Mouse (Mus musculus) left cerebral cortex, postnatal 14 days (tissue): Measurements from ENCODE around the gene Cyth1. TPM values are rescaled to one million over a fixed set of nuclear protein-coding genes. Genes with fewer than 3 reads are reported as not detected.

Experiments
- DNase-seq, 2 experiments: peaks; one replicate each; pipeline ENCODE4 v3.0.0; 2021 to 2022; ENCODE audit warnings: low spot score in 2 of 2, mixed read lengths in 1 of 2
- intact Hi-C: fragments of 180-260 bp; cut with DNase I; formaldehyde crosslinking; loops from one replicate; pipeline ENCODE4 v1.15.1; 2025
- total RNA-seq, 2 experiments: library from RNA; stranded (reverse); gene quantifications; 2 replicates each; pipeline ENCODE4 v1.2.3; 2021

Gene Cyth1
- total RNA-seq, 2 experiments from 2014 or later: 62.5 to 71.8 TPM

DNA sequence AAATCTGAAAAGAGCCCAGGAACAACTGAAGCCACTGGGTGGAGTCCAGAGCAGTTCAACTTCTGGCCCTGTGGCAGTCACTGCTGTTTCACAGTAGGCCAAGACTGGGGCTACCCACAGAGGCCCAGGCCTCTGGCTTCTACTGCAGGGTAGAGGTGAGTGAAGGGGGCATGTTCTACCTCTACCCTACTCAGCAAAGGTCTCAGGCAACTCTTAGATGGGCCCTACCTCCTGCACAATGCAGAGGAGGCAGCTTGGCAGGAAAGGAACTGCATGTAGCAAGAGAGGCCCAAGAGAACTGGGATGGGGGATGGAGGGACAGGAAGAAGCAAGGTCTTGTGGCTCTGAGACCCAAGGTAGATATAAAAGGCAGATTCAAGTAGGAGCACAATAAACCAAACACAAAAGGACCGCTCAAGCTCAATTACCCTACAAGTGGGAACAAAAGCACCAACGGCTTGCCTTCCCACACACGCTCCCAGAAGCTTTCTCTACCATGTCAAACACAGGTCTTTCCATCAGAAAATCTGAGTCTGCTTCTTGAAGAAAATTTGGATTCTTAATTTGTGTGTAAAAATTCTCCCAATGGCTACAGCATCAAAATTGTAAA lies 40.9 kb downstream of the Cyth1 start:
- no peak for DNase-seq
- intact Hi-C loops: no loop called here

DNA sequence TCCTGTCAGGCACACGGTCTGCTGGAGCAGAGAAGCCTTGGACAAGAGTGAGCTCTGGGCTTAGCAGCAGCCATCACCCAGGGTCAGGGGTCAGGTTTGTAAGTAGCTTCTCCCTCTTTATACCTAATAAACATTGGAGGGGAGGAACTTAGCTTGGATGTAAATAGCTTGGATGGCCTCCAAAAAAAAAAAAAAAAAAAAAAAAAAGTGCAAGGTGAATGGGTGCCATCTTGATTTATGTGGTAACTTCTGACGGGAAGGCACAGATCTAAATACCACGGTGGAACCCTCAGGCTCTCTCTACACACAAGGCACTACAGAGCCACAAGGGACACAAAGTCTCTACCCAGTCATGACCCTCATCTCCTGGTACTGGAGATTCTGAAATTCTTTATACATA lies 42.1 kb downstream of the Cyth1 start:
- intact Hi-C loops: no loop called here
- no peak for DNase-seq

GRCm38 (mm10) chr11:118203469-118203868 lies 44.9 kb downstream of the Cyth1 start:
- intact Hi-C loops: no loop called here
- no peak for DNase-seq

DNA sequence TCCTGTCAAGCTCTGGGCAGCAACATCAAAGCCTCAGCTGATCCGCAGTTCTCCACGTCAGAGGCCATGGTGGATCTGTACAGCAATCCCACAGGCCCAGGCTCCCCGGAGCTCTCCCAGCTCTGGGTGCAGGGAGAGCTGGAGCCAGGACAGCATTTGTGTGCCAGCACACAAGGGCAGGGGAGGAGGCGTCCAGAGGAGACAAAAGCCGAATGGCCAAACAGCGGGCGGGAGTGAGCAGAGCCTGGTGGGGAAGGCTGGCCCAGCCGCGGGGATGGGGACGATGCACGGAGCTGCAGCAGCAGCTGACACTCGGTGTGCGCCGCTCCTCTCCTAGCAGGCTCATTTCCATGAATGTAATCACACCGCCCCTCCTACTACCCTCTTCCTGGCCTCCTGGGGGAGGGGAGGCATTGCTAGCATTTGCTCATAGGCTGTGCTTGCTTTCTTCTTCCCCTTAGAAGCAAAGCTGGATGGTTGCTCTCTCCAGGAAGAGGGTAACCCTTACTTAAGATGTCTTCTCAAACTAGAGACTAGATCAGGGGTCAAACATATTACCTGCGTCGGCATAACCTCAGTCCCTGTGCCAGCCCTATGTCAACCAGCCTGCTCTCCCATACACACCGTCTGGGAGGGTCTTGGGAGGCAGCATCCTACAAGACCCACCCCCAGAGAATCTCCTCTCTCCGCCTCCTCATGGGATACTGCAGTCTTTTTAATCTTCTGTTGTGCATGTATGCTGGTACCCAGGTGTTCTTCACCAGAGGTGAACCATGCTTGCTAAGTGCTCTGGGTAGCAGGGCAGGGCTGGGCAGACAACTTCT lies 45.8 kb downstream of the Cyth1 start:
- peak; percentile 83 to 89 for DNase-seq
- intact Hi-C loops: no loop called here

GRCm38 (mm10) chr11:118201833-118202409 lies 46.5 kb downstream of the Cyth1 start:
- intact Hi-C loops: no loop called here
- DNase-seq: no peak

GRCm38 (mm10) chr11:118200834-118201830 lies 47.3 kb downstream of the Cyth1 start:
- no peak for DNase-seq
- intact Hi-C loops: no loop called here

DNA sequence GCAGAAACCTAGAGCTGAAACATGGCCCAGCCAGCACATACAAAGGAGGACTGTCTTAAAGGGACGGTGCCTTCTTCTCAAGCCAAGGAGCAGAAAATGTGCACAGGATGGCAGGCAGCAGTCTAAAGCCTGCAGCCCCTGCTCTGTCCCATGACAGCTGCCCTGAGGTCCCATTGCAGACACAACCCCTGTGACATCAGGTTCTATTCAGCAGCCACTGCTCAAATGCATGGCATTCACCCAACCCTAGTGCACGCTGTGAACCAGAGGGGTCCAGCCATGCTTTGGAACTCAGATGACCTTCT lies 50.1 kb downstream of the Cyth1 start:
- intact Hi-C loops: no loop called here
- DNase-seq: peak in 1 of 2 experiments; percentile 55

- peak; percentile 70 to 76 for DNase-seq
- intact Hi-C loops: no loop called here
These were observed 50.7 kb downstream of the Cyth1 start for GRCm38 (mm10) chr11:118197508-118198295.

GRCm38 (mm10) chr11:118196824-118197388 lies 51.5 kb downstream of the Cyth1 start:
- intact Hi-C loops: no loop called here
- no peak for DNase-seq

- no peak for DNase-seq
These were observed 54.8 kb downstream of the Cyth1 start for GRCm38 (mm10) chr11:118193390-118194147.

DNA sequence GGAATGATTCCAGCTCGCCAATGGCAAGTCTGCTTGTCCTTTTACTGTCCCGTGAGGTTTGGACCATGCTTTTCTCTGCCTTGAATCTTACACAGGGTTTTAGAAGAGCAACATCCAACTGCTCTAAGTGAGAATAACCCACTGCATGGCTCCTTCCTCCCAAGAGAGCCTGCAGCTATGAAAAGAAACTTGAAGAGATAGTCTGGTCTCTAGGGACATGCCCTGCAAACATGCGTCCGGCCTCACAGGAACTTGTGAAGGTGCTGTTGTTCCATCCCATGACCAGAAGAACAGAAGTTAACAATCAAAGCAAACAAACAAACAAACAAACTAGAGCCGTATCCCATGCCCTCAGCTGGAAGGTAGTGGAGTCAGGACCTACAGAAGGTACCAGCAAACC lies 55.4 kb downstream of the Cyth1 start:
- intact Hi-C loops: no loop called here
- DNase-seq: no peak

More at GRCm38 (mm10) chr11:118193390-118194147, 54.8 kb downstream of the Cyth1 start:
- intact Hi-C loops: no loop called here

DNA sequence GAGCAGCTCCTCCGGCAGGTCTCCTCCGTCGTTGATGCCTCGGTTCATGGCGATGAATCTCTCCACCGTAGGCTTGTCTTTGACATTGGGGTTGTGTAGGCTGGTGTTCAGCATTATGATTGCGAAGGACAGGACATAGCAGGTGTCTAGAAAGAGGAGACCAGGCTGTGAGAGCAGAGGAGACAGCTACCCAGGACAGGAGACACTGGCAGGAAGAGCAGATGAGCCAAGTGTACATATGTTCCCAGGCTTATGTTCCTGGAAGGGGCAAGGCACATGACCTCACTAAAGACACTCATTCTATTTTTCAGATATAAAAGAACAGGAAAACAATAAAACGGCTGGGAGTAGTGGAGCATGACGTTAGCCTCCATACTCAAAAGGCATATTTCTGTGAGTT lies 65.6 kb downstream of the Cyth1 start:
- no peak for DNase-seq
- intact Hi-C loops: no loop called here

- intact Hi-C loops: no loop called here
- DNase-seq: no peak
These were observed 66.0 kb downstream of the Cyth1 start for GRCm38 (mm10) chr11:118182353-118182752.

DNA sequence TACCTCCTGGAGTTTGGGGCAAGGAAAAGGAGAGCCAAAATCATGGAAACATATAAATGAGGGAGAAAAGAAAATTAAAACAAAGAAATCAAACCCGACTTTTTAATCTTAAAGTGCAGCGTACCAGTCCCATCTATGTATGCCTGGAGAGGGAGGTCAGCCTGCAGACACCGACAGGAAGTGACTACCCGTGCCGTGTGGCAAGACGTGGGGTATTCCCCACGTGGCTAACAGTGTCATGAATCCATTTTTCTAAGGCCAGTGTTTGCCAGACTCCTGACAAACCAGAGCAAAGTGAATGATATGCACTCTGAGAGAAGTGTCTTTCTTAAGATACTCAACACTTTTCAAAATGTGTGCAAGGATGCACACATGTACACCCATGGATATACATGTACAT lies 68.2 kb downstream of the Cyth1 start:
- no peak for DNase-seq
- intact Hi-C loops: no loop called here

GRCm38 (mm10) chr11:118178236-118178635 lies 70.2 kb downstream of the Cyth1 start:
- intact Hi-C loops: no loop called here
- DNase-seq: no peak

DNA sequence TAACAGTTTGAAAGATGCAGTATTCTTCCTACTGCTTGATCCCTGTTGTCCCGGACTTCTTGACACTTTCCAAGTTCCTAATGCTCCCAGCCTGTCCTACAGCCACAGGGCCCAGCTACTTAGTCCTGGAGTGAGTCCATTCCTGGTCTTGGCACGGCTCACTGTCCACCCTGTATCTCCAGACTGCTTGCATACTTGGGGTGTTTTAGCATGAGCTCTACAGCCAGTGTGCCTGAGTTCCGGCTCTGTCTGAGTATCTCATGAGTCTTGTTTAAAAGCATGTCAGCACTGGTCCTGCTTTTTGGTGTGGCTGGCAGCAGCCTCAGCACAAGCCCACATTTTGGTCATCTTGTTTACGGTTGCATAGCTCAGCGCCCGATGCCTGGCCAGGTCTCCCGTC lies 73.6 kb downstream of the Cyth1 start:
- intact Hi-C loops: no loop called here
- no peak for DNase-seq

GRCm38 (mm10) chr11:118172768-118173167 lies 75.6 kb downstream of the Cyth1 start:
- intact Hi-C loops: no loop called here
- no peak for DNase-seq

DNA sequence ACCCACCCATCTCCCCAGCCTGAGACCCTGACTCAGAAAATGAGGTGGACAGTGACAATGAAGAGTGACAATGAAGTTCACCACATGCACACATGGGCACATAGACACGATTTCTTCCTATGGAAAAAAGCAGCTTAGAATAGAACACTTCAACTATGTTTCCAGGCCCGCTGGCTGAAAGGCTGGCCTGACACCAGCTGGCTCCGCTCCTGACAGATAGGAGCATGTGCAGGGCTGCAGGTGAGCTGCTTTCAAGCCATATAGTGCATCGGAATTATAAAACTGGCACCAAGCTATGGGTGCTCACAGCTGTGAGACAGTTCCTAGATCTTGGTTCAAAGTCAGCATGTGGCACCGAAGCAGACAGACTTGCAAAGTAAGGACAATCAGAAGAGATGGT lies 78.1 kb downstream of the Cyth1 start:
- intact Hi-C loops: no loop called here
- DNase-seq: no peak
